Mouse (Mus musculus) macrophage (primary cell): ENCODE results near the gene Lix1l. TPM values are rescaled to one million over a fixed set of nuclear protein-coding genes. Genes with fewer than 3 reads are reported as not detected.
"Not testable (repeated sequence)": the region's sequence is repeated elsewhere in the genome, so short reads cannot be mapped to it uniquely, and the experiment has no call there.

Source experiments
- H3K27ac ChIP-seq: fragments of 350-480 bp; formaldehyde crosslinking; 2 replicates; pipeline ENCODE4 v1.9.0; 2021
- H3K36me3 ChIP-seq: fragments of 350-480 bp; formaldehyde crosslinking; 2 replicates; pipeline ENCODE4 v1.9.0; 2021; ENCODE audit errors: inconsistent target
- H3K4me3 ChIP-seq: fragments of 350-480 bp; formaldehyde crosslinking; 2 replicates; pipeline ENCODE4 v1.9.0; 2021; ENCODE audit errors: inconsistent target
- H3K79me2 ChIP-seq: fragments of 350-480 bp; formaldehyde crosslinking; 2 replicates; pipeline ENCODE4 v1.9.0; 2021; ENCODE audit errors: inconsistent target
- whole genome bisulfite sequencing: methylation state at CpG from one replicate; pipeline ENCODE4 v1.1.7; 2026; ENCODE audit warnings: inconsistent platforms; ENCODE audit not compliant: missing documents; 5-methylcytosine and 5-hydroxymethylcytosine counted together
- polyA plus RNA-seq: library from polyadenylated mRNA; stranded (reverse); fragments of 250-400 nt; gene quantifications from 3 replicates; pipeline ENCODE4 v1.2.4, GENCODE M21; 2018; ENCODE audit warnings: inconsistent platforms

Gene Lix1l
- polyA plus RNA-seq, 1 experiment from 2014 or later = 7.5 TPM

DNA sequence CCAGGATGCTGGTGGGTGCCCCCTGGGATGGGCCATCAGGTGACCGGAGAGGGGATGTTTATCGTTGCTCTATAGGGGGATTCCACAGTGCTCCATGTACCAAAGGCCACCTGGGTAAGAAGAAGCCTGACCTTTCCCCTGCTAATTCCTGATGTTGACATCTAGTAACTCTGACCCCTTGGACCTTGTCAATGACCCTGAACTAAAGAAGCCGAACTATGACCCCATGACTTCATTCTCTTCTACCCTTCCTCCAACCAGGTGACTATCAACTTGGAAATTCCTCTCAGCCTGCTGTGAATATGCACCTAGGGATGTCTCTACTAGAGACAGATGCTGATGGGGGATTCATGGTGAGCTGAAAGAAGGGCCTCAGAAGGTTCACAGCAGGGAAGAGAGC, 46.4 kb downstream of the Lix1l start:
- WGBS = 97% methylated on average over 3 of the region's 3 CpGs
- H3K79me2 ChIP-seq = no peaks in the 10 kb centered on the region
- peaks cover 15% of the 10 kb centered on the region; the same call in 1 of the 2 replicates for H3K36me3 ChIP-seq
- H3K4me3 ChIP-seq = no peak overlapping the region
- H3K27ac ChIP-seq = no peak overlapping the region

DNA sequence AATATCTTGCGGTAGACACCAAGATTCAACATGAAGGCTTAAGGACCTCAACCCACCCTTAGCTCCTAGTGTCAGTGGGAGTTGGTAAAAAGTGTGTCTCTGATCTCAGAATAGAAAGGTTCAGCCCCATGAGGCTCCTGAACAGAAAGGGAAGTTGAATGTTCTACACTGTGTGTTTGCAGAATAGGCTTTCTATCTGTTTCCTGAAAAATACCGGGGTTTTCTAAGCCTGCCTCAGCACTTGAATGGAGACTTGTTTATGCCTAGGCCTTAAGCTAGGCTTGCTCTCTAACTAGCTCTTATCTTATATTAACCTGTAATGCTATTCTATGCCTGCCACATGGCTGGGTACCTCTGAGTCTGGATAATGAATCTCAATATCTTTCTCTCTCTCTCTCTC, 60.0 kb downstream of the Lix1l start:
- H3K36me3 ChIP-seq = no peaks in the 10 kb centered on the region
- H3K4me3 ChIP-seq = no peak overlapping the region
- WGBS = 46% methylated on average over 2 of the region's 2 CpGs
- peak overlapping the region; percentile 49 for H3K27ac ChIP-seq
- no peaks in the 10 kb centered on the region for H3K79me2 ChIP-seq

DNA sequence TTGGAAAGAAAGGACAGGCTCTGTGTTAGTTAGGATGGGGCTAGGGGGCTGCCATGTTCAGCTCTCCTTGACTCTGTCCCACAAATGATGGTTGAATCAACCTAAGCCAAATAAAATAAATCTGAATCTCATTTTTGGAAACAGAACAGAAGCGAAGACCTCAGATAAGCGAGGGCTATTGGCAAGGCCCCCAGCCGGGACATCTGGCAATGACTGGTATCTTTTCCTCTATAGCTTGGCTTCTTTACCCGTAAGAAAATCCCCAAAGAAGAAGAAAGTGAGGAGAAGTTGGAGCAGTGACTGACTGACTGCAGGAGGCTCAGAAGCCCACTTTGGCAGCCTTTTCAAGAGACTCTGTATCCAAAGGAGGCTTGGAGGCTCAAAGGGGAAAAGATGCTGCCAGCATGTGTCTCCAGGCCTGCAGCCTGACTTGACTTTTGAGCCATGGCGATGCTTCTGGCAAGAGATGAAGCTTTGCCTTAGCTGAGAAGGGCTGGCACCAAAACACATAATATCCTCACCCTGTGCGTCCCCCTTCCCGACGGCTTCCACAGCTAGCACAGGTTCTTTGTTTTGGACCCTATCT, 61.9 kb downstream of the Lix1l start:
- H3K27ac ChIP-seq = no peak overlapping the region
- no peaks in the 10 kb centered on the region for H3K36me3 ChIP-seq
- H3K79me2 ChIP-seq = no peaks in the 10 kb centered on the region
- WGBS = 84% methylated on average over 8 of the region's 8 CpGs
- H3K4me3 ChIP-seq = no peak overlapping the region

DNA sequence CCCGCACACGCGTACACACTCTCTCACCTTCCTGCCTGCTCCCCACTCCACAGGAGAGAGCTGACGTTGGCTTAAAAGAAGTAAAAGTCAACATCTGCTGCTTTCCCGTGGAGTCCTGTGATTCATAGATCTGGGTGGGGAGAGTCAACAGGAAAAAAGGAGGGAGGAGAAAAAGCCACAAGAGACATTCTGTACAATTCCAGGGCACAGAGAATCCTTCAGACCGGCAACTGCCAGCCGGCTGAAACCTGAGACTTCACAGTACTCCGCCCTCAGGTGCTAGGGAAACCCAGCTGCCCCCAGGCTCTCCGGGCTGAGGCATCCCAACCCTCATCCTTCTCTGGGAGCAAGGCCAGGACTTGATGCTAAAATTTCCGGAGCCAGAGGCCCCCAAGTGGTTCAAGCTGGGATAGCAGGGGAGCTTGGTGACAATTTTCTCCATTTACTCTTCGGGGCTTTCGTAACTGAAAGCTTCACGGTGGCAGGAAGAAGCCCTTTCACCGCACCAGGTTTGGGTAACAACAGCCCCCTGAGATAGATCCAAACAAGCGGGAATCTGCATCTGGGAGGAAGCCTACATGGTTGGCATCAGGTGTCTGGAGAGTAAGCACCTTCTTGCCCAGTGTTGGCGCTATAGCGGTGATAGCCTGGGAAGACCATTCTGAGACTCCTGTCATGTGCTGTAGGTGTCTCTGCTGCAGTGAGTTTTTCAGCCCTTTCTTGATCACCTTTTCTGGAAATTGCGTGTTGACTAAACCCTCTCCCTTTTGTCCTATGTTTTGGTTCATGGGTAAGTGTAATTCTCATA, 62.7 kb downstream of the Lix1l start:
- no peak overlapping the region for H3K4me3 ChIP-seq
- H3K36me3 ChIP-seq = no peaks in the 10 kb centered on the region
- no peak overlapping the region for H3K27ac ChIP-seq
- H3K79me2 ChIP-seq = no peaks in the 10 kb centered on the region
- WGBS = 10% methylated on average over 15 of the region's 18 CpGs

DNA sequence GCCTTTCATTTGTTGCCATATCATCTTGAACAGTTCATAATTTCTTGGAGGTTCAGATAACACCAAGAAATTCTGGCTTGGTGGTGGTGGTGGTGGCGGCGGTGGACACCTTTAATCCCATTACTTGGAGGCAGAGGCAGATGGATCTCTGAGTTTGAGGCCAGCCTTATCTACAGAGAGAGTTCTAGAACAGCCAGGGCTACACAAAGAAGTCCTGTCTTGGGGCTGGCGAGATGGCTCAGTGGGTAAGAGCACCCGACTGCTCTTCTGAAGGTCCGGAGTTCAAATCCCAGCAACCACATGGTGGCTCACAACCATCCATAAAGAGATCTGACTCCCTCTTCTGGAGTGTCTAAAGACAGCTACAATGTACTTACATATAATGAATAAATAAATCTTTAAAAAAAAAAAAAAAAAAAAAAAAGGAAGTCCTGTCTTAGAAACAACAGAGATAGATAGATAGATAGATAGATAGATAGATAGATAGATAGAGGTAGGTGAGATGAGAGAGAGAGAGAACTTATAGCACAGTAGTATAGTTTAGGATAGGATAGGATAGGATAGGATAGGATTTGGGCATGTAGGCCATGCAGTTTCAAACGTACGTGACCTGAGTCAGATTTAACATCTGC, 64.9 kb downstream of the Lix1l start:
- not testable (repeated sequence) for H3K79me2 ChIP-seq, H3K4me3 ChIP-seq, H3K36me3 ChIP-seq, H3K27ac ChIP-seq
- WGBS = 89% methylated on average over 4 of the region's 7 CpGs

DNA sequence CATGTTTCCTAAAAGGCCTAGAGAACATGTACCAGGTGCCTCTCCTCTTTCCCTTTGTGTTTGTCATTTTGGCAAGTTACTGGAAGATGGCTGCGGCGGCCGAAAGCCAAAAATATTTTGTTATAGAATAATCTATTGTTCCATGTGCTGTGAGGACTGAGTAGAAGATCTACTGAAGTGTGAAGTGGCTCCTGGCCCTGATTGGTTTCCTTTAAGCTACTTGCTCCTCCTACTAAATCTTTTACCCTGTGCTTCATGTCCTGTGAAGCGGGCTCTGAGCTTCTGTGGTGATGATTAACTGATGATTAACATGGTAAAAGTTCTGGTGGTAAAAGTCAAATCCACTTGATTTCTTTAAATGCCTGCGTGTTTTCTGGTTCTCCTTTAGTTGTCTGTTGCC, 66.0 kb downstream of the Lix1l start:
- Histone ChIP-seq H3K79me2 (no peaks in the 10 kb centered on the region), H3K27ac (no peak overlapping the region), H3K4me3 (no peak overlapping the region), H3K36me3 (no peaks in the 10 kb centered on the region)
- 90% methylated on average over 5 of the region's 5 CpGs for WGBS

DNA sequence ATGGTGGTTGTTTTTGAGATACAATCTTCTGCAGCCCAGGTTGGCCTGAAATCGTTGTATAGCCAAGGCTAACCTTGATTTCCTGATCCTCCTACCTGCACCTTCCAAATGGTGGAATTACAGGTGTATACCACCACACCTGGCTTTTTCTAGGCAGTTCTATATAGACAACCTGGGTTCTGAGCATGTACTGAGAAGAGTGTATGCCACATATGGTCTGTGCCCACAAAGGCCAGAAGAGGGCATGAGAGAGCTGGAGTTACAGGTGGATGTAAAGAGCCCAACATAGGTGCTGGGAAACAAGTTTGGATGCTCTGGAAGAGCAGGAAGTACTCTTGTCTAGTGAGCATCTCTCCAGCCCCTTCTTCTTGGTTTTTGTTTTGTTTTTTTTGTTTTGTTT, 66.4 kb downstream of the Lix1l start:
- Histone ChIP-seq H3K36me3 (no peaks in the 10 kb centered on the region), H3K4me3 (no peak overlapping the region), H3K79me2 (no peaks in the 10 kb centered on the region), H3K27ac (no peak overlapping the region)
- 60% methylated on average over 1 of the region's 1 CpGs for WGBS

DNA sequence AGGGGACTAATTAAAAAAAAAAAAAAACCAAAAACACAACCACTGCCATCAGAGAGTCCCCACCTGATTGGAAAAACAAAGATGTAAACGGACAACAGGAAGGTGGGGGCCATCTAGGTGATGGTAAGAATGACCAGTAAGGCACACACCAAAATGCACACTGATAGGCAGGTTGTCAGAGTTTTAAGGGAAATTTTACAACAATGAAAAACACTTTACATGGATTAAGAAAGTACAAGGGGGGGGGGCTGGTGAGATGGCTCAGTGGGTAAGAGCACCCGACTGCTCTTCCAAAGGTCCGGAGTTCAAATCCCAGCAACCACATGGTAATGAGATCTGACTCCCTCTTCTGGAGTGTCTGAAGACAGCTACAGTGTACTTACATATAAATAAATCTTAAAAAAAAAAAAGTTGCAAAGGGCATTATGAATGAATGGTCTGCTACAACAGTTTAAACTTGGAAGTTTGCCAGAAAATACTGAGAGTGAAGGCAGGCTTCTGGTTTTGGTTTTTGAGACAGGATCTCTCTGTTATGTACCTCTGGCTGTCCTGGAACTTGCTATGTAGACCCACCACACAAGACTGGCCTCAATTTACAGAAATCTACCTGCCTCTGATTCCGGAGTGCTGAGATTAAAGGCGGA, 67.6 kb downstream of the Lix1l start:
- 94% methylated on average over 4 of the region's 5 CpGs for WGBS
- Histone ChIP-seq H3K4me3 (no peak overlapping the region), H3K27ac (no peak overlapping the region), H3K79me2 (no peaks in the 10 kb centered on the region), H3K36me3 (no peaks in the 10 kb centered on the region)

DNA sequence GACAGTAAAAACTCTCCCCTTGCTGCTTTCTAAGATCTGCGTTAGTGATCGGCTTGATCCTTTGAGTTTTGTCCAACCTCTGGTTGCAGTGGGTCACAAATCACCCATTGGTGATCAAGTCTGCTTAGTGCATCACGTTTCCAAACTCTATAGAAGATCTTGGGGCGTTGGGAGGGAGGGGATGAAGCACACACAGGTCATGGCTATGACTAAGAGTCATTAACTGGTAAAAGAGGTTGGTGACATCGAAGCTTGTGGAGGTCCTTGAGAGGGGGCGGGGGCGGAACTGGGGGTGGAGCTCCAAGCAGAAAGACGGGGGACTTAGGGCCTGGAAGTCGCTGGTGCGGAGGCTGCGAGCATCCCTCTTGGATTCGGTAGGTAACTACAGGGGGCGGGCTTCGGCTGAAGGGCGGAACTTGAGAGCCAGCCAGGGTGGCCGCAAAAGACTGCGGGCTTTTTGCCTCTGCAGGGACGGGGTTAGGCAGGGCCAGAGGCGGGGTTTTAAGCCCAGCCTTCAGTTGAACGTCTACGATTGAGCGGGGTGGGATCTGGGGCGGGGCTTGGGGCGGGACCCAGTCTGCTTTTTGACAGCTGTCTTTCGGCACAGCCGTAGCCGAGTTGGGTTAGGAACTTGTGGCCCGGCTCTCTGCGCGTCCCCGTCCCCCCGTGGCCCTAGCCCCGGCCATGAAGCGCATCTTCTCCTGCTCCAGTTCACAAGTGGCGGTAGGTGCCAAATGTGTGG, 68.9 kb downstream of the Lix1l start, which contains the start of gene Ankrd35:
Gene Ankrd35, plus strand, starts transcription at position 405 of the 742 bp plus-strand sequence.
- Histone ChIP-seq H3K79me2 (no peaks in the 10 kb centered on the region), H3K4me3 (no peak within 1 kb of the TSS; the same call in 1 of the 2 replicates), H3K36me3 (no peaks in the 10 kb centered on the region), H3K27ac (no peak within 1 kb of the TSS)
- WGBS = 9% methylated on average over 28 of the region's 35 CpGs

DNA sequence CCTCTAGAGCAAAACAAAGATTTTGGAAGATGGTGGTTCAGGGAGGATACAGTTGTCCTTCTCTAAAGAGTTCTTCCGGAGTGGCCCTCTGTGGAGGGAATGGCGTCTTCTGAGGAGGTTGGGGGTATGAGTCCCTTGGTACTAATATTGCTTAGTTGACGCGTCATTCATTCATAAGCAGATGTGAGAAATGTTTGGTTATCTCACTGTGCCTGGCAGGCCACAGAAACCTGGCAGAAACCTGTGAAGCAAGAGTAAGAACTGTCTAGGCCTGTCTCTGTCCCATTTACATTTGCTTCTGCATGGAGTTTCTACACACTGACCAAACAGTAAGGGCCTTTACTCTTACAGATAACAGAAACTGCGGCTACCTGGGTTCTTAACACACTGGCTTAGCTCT, 70.6 kb downstream of the Lix1l start:
- H3K36me3 ChIP-seq = no peaks in the 10 kb centered on the region
- no peaks in the 10 kb centered on the region for H3K79me2 ChIP-seq
- H3K27ac ChIP-seq = no peak overlapping the region
- 96% methylated on average over 5 of the region's 5 CpGs for WGBS
- H3K4me3 ChIP-seq = no peak overlapping the region

DNA sequence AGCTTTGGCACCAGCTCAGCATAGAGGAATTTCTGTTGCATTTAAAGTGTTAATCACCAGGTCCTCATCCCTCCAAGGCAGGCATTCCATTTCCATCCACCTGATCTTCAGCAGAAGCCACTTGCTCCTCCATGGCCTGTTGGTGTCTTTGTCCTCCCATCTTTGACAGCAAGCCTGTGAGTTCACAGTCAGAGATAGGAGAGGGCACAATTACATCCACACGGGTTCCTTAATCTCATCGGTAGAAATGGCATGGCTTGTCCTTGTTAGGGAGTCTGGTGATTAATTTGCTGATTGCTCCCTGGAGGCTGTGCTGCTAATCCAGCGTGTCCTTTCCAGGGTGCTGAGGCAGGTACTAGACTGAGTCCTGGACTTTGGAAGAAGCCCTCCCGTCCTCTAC, 72.6 kb downstream of the Lix1l start:
- H3K36me3 ChIP-seq = no peaks in the 10 kb centered on the region
- WGBS = 89% methylated on average over 4 of the region's 4 CpGs
- H3K4me3 ChIP-seq = no peak overlapping the region
- no peak overlapping the region for H3K27ac ChIP-seq
- H3K79me2 ChIP-seq = no peaks in the 10 kb centered on the region

DNA sequence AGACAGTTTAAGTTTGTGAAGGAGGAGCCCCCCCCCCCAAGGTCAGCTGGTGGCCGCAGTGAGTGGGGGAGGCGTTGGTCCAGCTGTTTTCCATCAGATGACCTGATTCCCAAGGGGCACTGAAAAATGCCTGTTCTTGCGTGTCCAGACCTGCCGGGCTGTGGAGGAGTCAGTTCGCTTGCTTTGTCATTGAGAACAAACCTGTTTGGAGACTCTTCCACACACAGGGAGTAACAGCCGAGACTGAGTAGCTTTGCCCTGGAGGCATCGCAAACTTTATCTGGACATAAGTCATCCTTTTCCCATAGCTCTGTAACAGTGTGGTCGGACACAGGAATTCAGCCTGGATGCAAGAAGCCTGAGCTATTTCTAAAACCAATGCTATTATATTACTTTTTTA, 73.5 kb downstream of the Lix1l start:
- no peaks in the 10 kb centered on the region for H3K36me3 ChIP-seq
- H3K4me3 ChIP-seq = no peak overlapping the region
- no peak overlapping the region for H3K27ac ChIP-seq
- 91% methylated on average over 8 of the region's 8 CpGs for WGBS
- H3K79me2 ChIP-seq = no peaks in the 10 kb centered on the region

DNA sequence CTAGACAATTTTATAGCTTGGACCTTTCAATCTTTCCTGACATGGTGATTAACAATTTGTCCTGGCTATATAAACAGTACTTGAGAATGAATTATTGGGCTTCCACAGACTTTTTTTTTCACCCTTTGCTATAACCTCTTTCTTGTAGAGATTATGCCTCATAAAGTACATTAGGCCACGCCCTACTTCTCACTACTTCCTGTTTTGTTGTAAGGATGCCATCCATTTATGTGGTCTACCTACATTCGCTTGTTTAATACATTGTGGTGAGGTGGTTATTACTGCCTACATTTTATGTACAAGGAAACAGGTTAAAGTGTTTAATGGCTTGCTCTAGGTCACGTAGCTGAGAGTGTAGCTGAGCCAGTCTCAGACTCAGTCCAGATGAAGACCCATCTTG, 74.2 kb downstream of the Lix1l start:
- H3K4me3 ChIP-seq = no peak overlapping the region
- 47% methylated on average over 3 of the region's 3 CpGs for WGBS
- H3K36me3 ChIP-seq = no peaks in the 10 kb centered on the region
- H3K27ac ChIP-seq = no peak overlapping the region
- H3K79me2 ChIP-seq = no peaks in the 10 kb centered on the region

DNA sequence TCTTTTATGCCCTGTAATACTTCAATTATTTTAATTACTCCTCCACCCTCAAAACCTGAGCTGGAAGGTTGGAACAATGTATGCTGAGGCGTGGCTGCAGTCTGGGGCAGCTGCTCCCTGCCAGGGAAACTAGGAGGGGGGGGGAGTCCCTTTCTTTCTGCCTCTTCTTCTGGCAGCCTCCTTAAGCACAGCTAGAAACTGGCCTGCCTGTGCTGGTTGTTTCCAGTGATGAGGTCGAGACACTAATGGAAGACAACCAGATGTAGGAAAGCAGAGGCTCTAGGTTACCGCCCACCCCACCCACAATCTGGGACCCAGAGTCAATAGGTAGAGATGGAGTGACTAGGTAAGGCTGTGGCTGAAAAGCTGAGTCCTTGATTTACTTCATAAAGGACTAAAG, 74.7 kb downstream of the Lix1l start:
- Histone ChIP-seq H3K4me3 (no peak overlapping the region), H3K36me3 (no peaks in the 10 kb centered on the region), H3K79me2 (no peaks in the 10 kb centered on the region), H3K27ac (no peak overlapping the region)
- WGBS = 94% methylated on average over 3 of the region's 3 CpGs
